Comparison of ENCODE assay signal across 21 mouse cellular contexts in the genomic region with DNA sequence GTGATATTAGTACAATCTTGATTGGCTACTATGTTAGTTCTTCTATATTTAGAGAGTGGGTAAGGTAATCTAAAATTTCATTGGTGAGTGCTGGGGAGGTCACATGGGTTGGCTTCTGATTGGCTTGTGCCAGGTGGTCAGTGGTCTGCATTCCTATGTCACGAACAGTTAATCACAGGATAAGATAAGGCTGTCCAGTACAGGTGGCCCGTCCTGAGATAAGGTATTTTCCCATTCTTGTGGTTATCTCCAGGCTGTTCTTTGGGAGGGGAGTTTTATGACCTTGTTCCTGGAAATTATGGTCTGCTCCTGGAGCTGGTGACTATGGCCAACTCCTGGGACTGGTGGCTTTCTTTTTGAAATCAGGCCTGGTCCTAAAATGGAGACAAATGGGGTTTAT. TPM values are rescaled to one million over a fixed set of nuclear protein-coding genes. Genes with fewer than 3 reads are reported as not detected.
DNase-seq lines count a peak whose midpoint lies in the region; ATAC-seq and TF ChIP-seq lines count a peak whose summit lies in the region.
"Had no signal": no experiment of that assay in that cellular context is flagged by ENCODE, and none has a peak within 500 bp of the region (broad histone marks: within the 10 kb centered on the region; RNA-seq: fewer than 3 reads in every experiment).

No protein-coding gene starts in this region.

- H3K79me2 ChIP-seq in macrophage (ENCODE audit: inconsistent target) = peaks cover 96% of the 10 kb centered on the region

- WGBS in intestine, embryonic 14.5 days = 33% methylated on average over 2 of the region's 2 CpGs
- 25% methylated on average over 2 of the region's 2 CpGs for WGBS in intestine, postnatal 0 days
- 100% methylated on average over 2 of the region's 2 CpGs for whole genome bisulfite sequencing in macrophage (ENCODE audit: missing documents)
- WGBS in stomach, embryonic 16.5 days = 49% methylated on average over 2 of the region's 2 CpGs
- WGBS in forebrain, embryonic 15.5 days = 94% methylated on average over 2 of the region's 2 CpGs

- H3K4me3 ChIP-seq in intestine, embryonic 14.5 days (ENCODE audit: low read depth, low read length) = no peak overlapping the region
- no peak overlapping the region for H3K4me3 ChIP-seq in intestine, postnatal 0 days (ENCODE audit: low read depth, low read length)
- no peak overlapping the region for H3K4me3 ChIP-seq in macrophage (ENCODE audit: inconsistent target)
- H3K4me3 ChIP-seq in stomach, embryonic 16.5 days (replicated peaks; ENCODE audit: low read length) = no peak overlapping the region
- H3K4me3 ChIP-seq in forebrain, embryonic 15.5 days = no peak overlapping the region
- H3K4me3 ChIP-seq: forebrain, embryonic 10.5 days; forebrain, embryonic 13.5 days; gastrocnemius, adult 2 months; hindbrain, embryonic 12.5 days; hindbrain, embryonic 15.5 days had no signal

- no peak overlapping the region for H3K27ac ChIP-seq in intestine, embryonic 14.5 days (ENCODE audit: low read depth)
- no peak overlapping the region for H3K27ac ChIP-seq in intestine, postnatal 0 days (ENCODE audit: low read depth, low read length)
- H3K27ac ChIP-seq in macrophage = peak overlapping the region; percentile 100
- H3K27ac ChIP-seq in stomach, embryonic 16.5 days (ENCODE audit: low read length) = no peak overlapping the region
- H3K27ac ChIP-seq in forebrain, embryonic 15.5 days (replicated peaks) = no peak overlapping the region
- H3K27ac ChIP-seq: forebrain, embryonic 10.5 days; forebrain, embryonic 13.5 days; gastrocnemius, adult 2 months; hindbrain, embryonic 12.5 days; hindbrain, embryonic 15.5 days had no signal

- no peak overlapping the region for H3K9ac ChIP-seq in intestine, embryonic 14.5 days (ENCODE audit: low read length)
- no peak overlapping the region for H3K9ac ChIP-seq in intestine, postnatal 0 days (ENCODE audit: low read depth, low read length)
- H3K9ac ChIP-seq in stomach, embryonic 16.5 days (ENCODE audit: low read length) = no peak overlapping the region
- H3K9ac ChIP-seq in forebrain, embryonic 15.5 days (replicated peaks) = no peak overlapping the region
- H3K9ac ChIP-seq: forebrain, embryonic 13.5 days; forebrain, postnatal 0 days; hindbrain, embryonic 12.5 days; hindbrain, embryonic 15.5 days had no signal

- H3K9me3 ChIP-seq in intestine, embryonic 14.5 days (ENCODE audit: control insufficient read depth, low read length) = no peaks in the 10 kb centered on the region
- no peaks in the 10 kb centered on the region for H3K9me3 ChIP-seq in intestine, postnatal 0 days (ENCODE audit: control insufficient read depth)
- no peaks in the 10 kb centered on the region for H3K9me3 ChIP-seq in stomach, embryonic 16.5 days (replicated peaks; ENCODE audit: control insufficient read depth, low read length)
- no peaks in the 10 kb centered on the region for H3K9me3 ChIP-seq in forebrain, embryonic 15.5 days
- H3K9me3 ChIP-seq: forebrain, embryonic 10.5 days; forebrain, embryonic 13.5 days; hindbrain, embryonic 12.5 days; hindbrain, embryonic 15.5 days had no signal

- no peaks in the 10 kb centered on the region for H3K36me3 ChIP-seq in intestine, embryonic 14.5 days (ENCODE audit: control insufficient read depth, insufficient read depth, low read length)
- no peaks in the 10 kb centered on the region for H3K36me3 ChIP-seq in intestine, postnatal 0 days (ENCODE audit: control insufficient read depth, insufficient read depth)
- 0 out of 2 replicates have a peak, but pooled peaks cover 11% of the 10 kb centered on the region for H3K36me3 ChIP-seq in macrophage (ENCODE audit: inconsistent target)
- H3K36me3 ChIP-seq in stomach, embryonic 16.5 days (ENCODE audit: control insufficient read depth, insufficient read depth, low read length) = no peaks in the 10 kb centered on the region
- no peaks in the 10 kb centered on the region for H3K36me3 ChIP-seq in forebrain, embryonic 15.5 days
- H3K36me3 ChIP-seq: hindbrain, embryonic 15.5 days had no signal

- no peak for DNase-seq in intestine, embryonic 14.5 days (ENCODE audit: low spot score)
- DNase-seq in thymus, postnatal 10 days (ENCODE audit: low spot score in 2 of 2) = no peak
- DNase-seq: adrenal gland, adult 8-10 months; adrenal gland, postnatal 25 days; cerebellum, adult 11-12 months; cerebellum, adult 8-10 months; cerebellum, postnatal 10 days; cerebellum, postnatal 36 days; forebrain, postnatal 0 days; gastrocnemius, adult 2 months; gastrocnemius, postnatal 14 days had no signal

- ATAC-seq in intestine, embryonic 14.5 days (replicated peaks; ENCODE audit: low FRiP score, low TSS enrichment, low read depth) = 0 out of 2 replicates have a peak, but pooled peaks have one; percentile 27
- no peak for ATAC-seq in intestine, postnatal 0 days
- peak; percentile 60; the same call in 1 of the 2 replicates for ATAC-seq in stomach, embryonic 16.5 days (ENCODE audit: insufficient read depth, low FRiP score)
- no peak for ATAC-seq in forebrain, embryonic 15.5 days (replicated peaks)
- ATAC-seq: activated CD4-positive, CD25-positive, alpha-beta regulatory T cell, adult 4 months; forebrain, embryonic 13.5 days; forebrain, postnatal 0 days had no signal

- H3K4me2 ChIP-seq in intestine, embryonic 14.5 days (ENCODE audit: low read length) = no peak overlapping the region
- no peak overlapping the region for H3K4me2 ChIP-seq in intestine, postnatal 0 days (replicated peaks; ENCODE audit: low read depth)
- no peak overlapping the region for H3K4me2 ChIP-seq in stomach, embryonic 16.5 days (ENCODE audit: low read depth, low read length)
- H3K4me2 ChIP-seq in forebrain, embryonic 15.5 days (replicated peaks) = no peak overlapping the region
- H3K4me2 ChIP-seq: forebrain, embryonic 13.5 days; heart, embryonic 11.5 days; hindbrain, embryonic 12.5 days; hindbrain, embryonic 15.5 days had no signal

- no peaks in the 10 kb centered on the region for H3K27me3 ChIP-seq in intestine, embryonic 14.5 days (replicated peaks; ENCODE audit: control insufficient read depth, insufficient read depth, low read length)
- no peaks in the 10 kb centered on the region for H3K27me3 ChIP-seq in intestine, postnatal 0 days (replicated peaks; ENCODE audit: control insufficient read depth, insufficient read depth, low read length)
- H3K27me3 ChIP-seq in stomach, embryonic 16.5 days (ENCODE audit: control insufficient read depth, insufficient read depth, low read length) = no peaks in the 10 kb centered on the region
- no peaks in the 10 kb centered on the region for H3K27me3 ChIP-seq in forebrain, embryonic 15.5 days
- H3K27me3 ChIP-seq: forebrain, embryonic 13.5 days; hindbrain, embryonic 12.5 days; hindbrain, embryonic 15.5 days had no signal

- no peak for TF ChIP-seq CTCF in intestine, postnatal 0 days (IDR thresholded peaks at IDR 0.05; ENCODE audit: low read depth)

- H3K4me1 ChIP-seq in intestine, embryonic 14.5 days (replicated peaks; ENCODE audit: control insufficient read depth, insufficient read depth, low read length) = no peaks in the 10 kb centered on the region
- no peaks in the 10 kb centered on the region for H3K4me1 ChIP-seq in intestine, postnatal 0 days (replicated peaks; ENCODE audit: control insufficient read depth, insufficient read depth, low read length)
- no peaks in the 10 kb centered on the region for H3K4me1 ChIP-seq in stomach, embryonic 16.5 days (ENCODE audit: control insufficient read depth, insufficient read depth, low read length)
- H3K4me1 ChIP-seq in forebrain, embryonic 15.5 days = peaks cover 19% of the 10 kb centered on the region

RNA-seq across cellular contexts. Expression of a gene that starts 48.2 kb away (rescaled TPM):
- polyA plus RNA-seq in intestine, embryonic 14.5 days (2014; fragmentation: Nextera tagmentation; extraction: Ambion mirVana) = 14.6 and 16.1 TPM in 2 replicates
- 6.9 and 8.7 TPM in 2 replicates for polyA plus RNA-seq in intestine, postnatal 0 days (2015; fragmentation: Nextera tagmentation; extraction: Ambion mirVana)
- 100 to 1,000 TPM in 24 of 26 experiments, 10 to 100 TPM in 2; 39.3 to 674 (median 405) TPM for total RNA-seq in macrophage (2018; cell fraction: chromatin; rRNA removed)
- total RNA-seq in macrophage (2018; cell fraction: cytosol; rRNA removed) = 100 to 1,000 TPM in 4 of 26 experiments, 10 to 100 TPM in 22; 41.9 to 112 (median 87.0) TPM
- total RNA-seq in macrophage (2018; cell fraction: nucleus; rRNA removed) = 100 to 1,000 TPM in 24 of 26 experiments, 10 to 100 TPM in 2; 65.7 to 534 (median 251) TPM
- 41.3 to 60.1 TPM (median 48.0 TPM) in 3 replicates for polyA plus RNA-seq in macrophage (2018)
- 10.3 and 11.5 TPM in 2 replicates for polyA plus RNA-seq in stomach, embryonic 16.5 days (2015; fragmentation: Nextera tagmentation; extraction: Ambion mirVana)
- polyA plus RNA-seq in forebrain, embryonic 15.5 days (2015; fragmentation: Nextera tagmentation; extraction: Ambion mirVana) = 27.1 TPM in 2 replicates

Comparison
In these comparisons a context has a peak if more than half of its experiments do, and no peak if none do; other contexts are left out.
1. ATAC-seq: peak in intestine, embryonic 14.5 days (single experiment) and stomach, embryonic 16.5 days (single experiment); none in intestine, postnatal 0 days (single experiment) and forebrain, embryonic 15.5 days (single experiment).